Mouse (Mus musculus): ENCODE results near the gene Wdr81.

DNA sequence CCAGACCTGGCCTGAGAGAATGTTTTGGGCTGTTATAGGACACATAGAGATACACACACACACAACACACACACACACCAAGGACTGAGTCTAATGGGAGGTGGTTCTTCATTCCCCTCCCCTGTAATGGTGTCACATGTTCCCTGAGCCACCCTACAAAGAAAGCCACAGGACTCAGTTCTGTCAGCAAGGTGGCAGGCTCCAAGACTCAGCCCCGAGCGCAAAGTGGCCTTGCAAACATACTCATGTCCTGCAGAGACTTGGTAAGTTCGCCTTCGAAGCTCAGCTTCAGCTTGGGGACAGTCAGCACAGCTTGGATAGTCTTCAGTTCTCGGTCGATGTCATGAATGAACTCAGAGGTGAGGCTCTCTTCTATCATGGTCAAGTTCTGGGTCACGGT is 43.9 kb downstream of the Wdr81 start:
- TF ChIP-seq EP300 (IDR thresholded peaks at IDR 0.05; ENCODE audit: insufficient read depth, low read depth, low read length) = no peak
- no peak for TF ChIP-seq CTCF (IDR thresholded peaks at IDR 0.05; ENCODE audit: low read depth, low read length)
